Mouse (Mus musculus) ZHBTc4 (cell line): ENCODE results near the gene Selenot.
A peak's percentile ranks its signal among the peaks of the same experiment; 100 is the strongest.
"Not testable (repeated sequence)": the region's sequence is repeated elsewhere in the genome, so short reads cannot be mapped to it uniquely, and the experiment has no call there.

Source experiments
- DNase-seq: peaks from one replicate; pipeline ENCODE4 v3.0.0-alpha.2; 2011; ENCODE audit warnings: low read depth, low spot score

The Selenot gene

GRCm38 (mm10) chr3:58576137-58577066, at the start of gene Selenot:
Gene Selenot, plus strand, starts transcription at chr3:58576636.
- peak; percentile 98 for DNase-seq

GRCm38 (mm10) chr3:58536573-58536972, 39.9 kb upstream of the Selenot start:
- peak; percentile 47 for DNase-seq

GRCm38 (mm10) chr3:58552001-58552811, 24.2 kb upstream of the Selenot start:
- DNase-seq, result no peak

- no peak for DNase-seq
Observed at GRCm38 (mm10) chr3:58556649-58557048, 19.8 kb upstream of the Selenot start.

- no peak for DNase-seq
Observed at GRCm38 (mm10) chr3:58559887-58560286, 16.5 kb upstream of the Selenot start.

- DNase-seq, result peak; percentile 79
Observed at GRCm38 (mm10) chr3:58561437-58561836, 15.0 kb upstream of the Selenot start.

- DNase-seq, result peak; percentile 41
Observed at GRCm38 (mm10) chr3:58570821-58571220, 5.6 kb upstream of the Selenot start.

GRCm38 (mm10) chr3:58577067-58577503, 649 bp downstream of the Selenot start:
- DNase-seq, result peak; percentile 51

GRCm38 (mm10) chr3:58577506-58578050, 1.1 kb downstream of the Selenot start:
- no peak for DNase-seq

GRCm38 (mm10) chr3:58581530-58581929, 5.1 kb downstream of the Selenot start:
- DNase-seq, result no peak

GRCm38 (mm10) chr3:58582297-58582696, 5.9 kb downstream of the Selenot start:
- no peak for DNase-seq

GRCm38 (mm10) chr3:58582788-58583426, 6.5 kb downstream of the Selenot start:
- no peak for DNase-seq

- not testable (repeated sequence) for DNase-seq
Observed at GRCm38 (mm10) chr3:58590544-58590943, 14.1 kb downstream of the Selenot start.

- not testable (repeated sequence) for DNase-seq
Observed at GRCm38 (mm10) chr3:58592666-58593065, 16.2 kb downstream of the Selenot start.

GRCm38 (mm10) chr3:58593623-58594022, 17.2 kb downstream of the Selenot start:
- no peak for DNase-seq

- no peak for DNase-seq
Observed at GRCm38 (mm10) chr3:58608506-58608905, 32.1 kb downstream of the Selenot start.

GRCm38 (mm10) chr3:58609985-58610384, 33.5 kb downstream of the Selenot start:
- peak; percentile 56 for DNase-seq

GRCm38 (mm10) chr3:58621066-58621465, 44.6 kb downstream of the Selenot start:
- DNase-seq, result no peak

GRCm38 (mm10) chr3:58622665-58623394, 46.4 kb downstream of the Selenot start:
- DNase-seq, result no peak

GRCm38 (mm10) chr3:58624981-58625380, 48.5 kb downstream of the Selenot start:
- no peak for DNase-seq

- DNase-seq, result no peak
Observed at GRCm38 (mm10) chr3:58631693-58632092, 55.3 kb downstream of the Selenot start.
